Mouse (Mus musculus) lung, adult 2 months (tissue): ENCODE measurements around the gene Arid1b.

Source experiments
- CTCF ChIP-seq: fragments of 200-500 bp; IDR thresholded peaks from 2 replicates; pipeline ENCODE4 v1.5.1; 2011; ENCODE audit warnings: mild to moderate bottlenecking, low read length, control low read depth; ENCODE audit not compliant: insufficient read depth
- POLR2A ChIP-seq: fragments of 200-500 bp; IDR thresholded peaks from 2 replicates; pipeline ENCODE4 v1.6.1; 2011; ENCODE audit warnings: low read depth, mild to moderate bottlenecking, control low read depth, low read length, borderline replicate concordance; ENCODE audit errors: extremely low read depth

DNA sequence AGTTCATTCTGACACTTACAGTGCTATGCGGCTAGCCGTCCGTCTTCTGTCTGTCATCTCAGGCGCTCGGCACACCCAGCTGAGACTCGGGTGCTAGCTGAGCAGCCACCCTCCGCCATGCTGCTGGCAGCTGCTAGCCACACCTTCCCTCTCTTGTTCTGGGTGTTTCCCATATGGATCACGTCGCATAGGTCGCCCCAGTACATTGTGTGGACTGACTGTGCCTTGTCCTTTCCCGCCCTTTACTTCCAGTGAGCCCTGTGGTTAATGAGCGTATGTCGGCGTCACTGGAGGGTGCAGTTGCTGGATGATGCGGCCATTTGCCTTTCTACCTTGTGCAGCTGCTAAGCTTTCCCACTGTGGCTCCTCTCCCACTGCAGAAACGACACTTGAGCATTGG lies 59.1 kb downstream of the Arid1b start:
- no peak for TF ChIP-seq CTCF
- no peak for TF ChIP-seq POLR2A
